Mouse (Mus musculus): Measurements from ENCODE around the gene Smg6.
"Not testable (repeated sequence)": the region's sequence is repeated elsewhere in the genome, so short reads cannot be mapped to it uniquely, and the experiment has no call there.

Smg6 gene

DNA sequence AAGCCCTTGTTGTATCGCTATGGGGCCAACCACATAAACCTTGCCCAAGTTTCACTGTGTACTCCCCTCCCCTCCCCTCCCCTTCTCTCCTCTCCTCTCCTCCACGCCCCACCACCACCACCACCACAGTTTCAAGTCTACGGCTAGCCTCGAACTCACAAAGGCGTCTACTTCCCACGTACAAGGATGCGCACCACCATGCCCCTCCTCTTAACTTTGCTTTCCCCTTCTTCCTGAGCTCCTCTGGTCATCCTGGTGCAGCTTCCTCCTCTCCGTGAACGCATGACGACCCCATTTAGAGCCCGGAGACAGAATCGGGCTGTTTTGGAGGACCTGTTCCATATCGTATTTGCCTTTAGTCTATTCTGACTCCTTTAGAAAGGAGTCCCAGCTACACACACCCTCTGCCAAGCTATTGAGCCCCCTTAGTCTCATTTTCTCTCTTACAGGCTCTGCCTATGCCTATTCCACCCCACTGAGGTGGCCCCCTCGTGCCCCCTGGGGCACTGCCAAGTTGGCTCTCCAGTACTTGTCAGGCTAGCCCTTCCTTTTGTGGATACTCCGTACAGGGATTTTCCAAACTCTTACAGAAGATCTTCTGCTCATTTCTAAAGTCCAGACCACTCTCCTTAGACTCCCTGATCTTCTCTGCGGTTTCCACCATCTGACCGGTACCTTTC, 245.7 kb downstream of the Smg6 start:
- peak; percentile 38 for DNase-seq

- DNase-seq: peak; percentile 43
Observed at GRCm38 (mm10) chr11:75172151-75173094, 246.8 kb downstream of the Smg6 start.

DNA sequence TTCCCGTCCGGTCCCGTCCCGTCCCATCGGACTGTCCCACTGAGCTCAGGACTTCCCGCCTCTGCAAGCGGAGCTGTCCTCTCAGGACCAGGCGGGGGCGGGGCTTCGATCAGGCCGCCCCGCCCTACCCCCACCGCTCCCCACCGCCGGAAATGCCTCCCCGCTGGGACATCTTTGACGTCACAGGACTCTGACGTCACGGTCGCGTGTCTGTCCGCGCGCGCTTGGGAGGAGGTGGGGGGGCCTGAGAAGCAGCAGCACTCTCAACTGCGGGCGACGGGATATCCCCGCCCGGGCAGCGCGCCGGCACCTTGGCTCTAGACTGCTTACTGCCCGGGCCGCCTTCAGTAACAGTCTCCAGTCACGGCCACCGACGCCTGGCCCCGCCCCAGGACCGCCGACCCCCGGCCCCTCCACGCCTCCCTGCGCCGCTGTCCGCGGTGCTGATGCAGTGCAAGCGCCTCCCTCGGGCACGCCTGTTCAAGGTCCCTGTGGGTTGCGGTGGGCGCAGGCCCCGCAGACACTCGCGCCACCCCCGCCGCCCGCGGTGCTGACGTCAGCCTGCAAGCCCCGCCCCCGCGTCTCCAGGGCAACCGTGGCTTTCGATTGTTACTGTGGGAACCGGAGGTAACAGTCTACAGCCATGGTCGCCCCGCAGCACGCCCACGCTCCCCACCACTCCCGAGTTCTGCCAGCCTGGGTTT, 247.6 kb downstream of the Smg6 start:
- peak; percentile 87 for DNase-seq

DNA sequence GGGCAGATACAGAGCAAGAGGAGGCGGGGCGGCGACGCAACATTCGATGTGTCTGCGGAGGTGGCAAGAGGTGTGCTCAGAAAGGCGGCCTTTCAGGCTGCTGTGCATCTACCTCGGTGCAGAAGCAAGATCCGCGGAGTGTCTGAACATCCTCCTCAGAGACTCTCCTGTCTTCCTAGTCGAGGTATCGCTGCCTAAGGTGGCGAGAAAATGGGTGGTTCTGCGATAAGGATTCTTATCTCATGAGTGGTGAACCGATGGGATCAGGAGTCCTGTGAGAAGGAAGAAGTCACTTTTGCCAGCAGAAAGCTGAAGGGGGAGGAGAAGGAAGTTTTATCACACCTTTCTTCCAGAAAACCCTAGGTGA, 248.2 kb downstream of the Smg6 start:
- DNase-seq: no peak

DNA sequence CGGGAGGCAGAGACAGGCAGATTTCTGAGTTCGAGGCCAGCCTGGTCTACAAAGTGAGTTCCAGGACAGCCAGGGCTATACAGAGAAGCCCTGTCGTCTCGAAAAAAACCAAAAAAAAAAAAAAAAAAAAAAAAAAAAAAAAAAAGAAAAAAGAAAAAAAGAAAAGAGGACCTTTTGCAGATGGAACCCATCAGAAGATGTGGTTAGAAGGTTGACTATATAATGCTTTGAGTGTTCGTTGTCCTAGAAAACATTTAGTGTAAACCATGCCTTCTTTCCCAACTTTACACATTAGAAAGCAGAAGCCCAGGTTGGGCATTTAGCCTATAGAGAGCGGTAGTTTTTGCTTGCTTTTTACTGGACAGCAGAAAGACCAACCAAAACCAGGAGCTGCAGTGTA, 249.0 kb downstream of the Smg6 start:
- DNase-seq: not testable (repeated sequence)

DNA sequence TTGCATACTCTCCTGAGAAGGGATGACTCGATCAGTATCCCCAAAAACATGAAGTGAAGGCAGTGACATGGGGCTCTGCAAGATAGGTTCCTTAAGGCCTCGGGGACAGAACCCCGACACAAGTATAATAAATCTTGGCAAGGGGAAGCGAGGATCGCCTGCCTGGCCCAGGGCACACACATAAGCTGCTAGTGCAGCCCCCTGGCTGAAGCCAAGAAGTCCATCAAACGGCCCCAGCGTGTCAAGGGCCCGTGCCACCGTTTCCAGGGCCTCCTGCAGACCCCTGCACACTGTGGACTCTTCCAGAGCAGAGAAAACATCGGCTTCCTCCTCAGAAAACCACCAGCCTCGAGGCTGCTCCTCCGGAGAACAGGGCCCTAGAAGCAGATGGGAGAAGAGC, 252.4 kb downstream of the Smg6 start:
- peak; percentile 23 for DNase-seq

DNA sequence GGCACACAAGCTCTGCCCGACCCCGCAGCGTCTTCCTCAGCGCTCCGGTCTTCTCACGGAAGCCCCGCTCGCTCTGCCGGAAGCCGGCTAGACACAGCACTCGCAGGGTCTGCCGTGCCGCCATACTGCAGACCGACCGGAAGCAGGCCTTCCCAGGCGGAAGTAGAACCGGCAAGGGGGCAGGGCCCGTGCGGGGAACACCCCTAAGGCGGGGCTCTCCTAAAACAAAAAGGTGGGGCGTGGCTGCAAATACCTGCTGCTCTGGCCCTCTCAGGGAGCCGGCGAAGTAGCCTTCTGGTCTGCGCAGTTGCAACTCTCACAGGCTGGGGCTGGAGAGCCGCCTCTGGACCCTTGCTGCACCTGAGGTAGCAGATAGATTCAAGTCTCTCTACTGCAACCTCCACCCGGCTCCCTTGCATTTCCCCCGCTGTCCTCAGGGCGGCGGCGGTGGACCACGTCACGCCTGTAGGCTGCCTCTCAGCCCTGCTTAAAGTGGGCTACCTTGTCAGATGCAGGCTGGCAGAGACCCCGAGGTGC, 253.1 kb downstream of the Smg6 start, which contains the start of gene Ovca2:
Gene Ovca2 (minus strand): TSS at position 164 of the 537 bp plus-strand sequence.
- DNase-seq: peak; percentile 85

- DNase-seq: no peak
Observed at GRCm38 (mm10) chr11:75183917-75184570, 258.4 kb downstream of the Smg6 start.

GRCm38 (mm10) chr11:75184573-75184972, 258.9 kb downstream of the Smg6 start:
- DNase-seq: no peak

- DNase-seq: no peak
Observed at GRCm38 (mm10) chr11:75184986-75185385, 259.4 kb downstream of the Smg6 start.

DNA sequence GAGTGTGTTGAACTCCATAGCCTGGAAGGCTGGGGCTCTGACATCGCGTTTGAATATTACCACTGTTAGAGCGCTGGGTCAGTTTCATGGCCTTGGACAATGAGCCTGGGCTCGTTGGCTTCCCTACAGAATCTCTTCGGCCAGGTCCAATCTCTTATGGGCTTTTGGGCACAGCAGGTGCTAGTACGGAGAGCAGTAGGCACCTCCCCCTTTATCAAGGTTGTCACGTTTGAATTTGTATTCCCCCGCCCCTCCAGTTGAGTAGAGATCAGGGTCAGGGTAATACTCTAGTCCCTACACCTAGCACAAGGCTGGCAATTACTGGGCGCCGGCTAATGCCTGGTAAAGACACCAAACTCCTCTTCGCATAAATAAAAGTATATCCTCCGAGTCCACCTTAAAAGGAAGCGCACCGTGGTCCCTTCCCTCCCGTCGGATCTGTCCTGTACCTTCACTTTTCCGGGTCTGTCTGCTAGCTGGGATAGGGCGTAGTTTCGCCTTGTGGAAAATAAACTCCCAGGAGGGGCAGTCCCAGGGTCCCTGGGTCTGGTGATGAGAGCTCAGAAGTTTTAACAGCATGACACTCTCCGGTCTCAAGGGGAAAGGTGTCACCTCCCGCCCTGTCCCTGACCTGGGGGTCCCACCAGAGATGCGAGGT, 264.2 kb downstream of the Smg6 start:
- DNase-seq: no peak

GRCm38 (mm10) chr11:75190371-75190724, 264.7 kb downstream of the Smg6 start:
- DNase-seq: peak; percentile 74

DNA sequence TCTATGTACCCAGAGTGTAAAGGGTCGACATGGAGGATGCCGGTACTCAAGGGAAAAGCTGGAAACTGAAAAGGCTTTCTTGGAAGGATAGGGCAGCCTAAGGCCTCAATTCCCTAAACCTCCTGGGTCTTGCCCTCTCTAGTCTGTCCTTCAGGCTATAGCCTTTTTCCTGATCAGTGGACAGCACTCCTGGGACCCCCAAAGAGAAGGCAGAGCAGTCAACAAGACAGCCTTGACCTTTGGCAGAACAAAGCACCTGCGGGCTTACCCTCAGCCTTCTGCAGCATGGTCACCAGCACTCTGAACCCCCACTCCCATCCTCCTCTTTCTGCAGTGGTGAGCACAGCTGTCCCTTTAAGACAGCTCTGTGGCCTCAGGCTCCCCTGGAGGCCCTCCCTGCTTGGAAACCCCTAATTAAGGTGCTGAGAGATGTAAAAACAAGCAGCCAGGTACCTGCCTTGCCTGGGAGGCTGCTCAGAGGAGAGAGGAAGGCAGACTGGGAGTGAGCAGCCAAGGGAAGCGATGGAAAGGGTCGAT, 265.4 kb downstream of the Smg6 start, which contains the start of gene Dph1:
Gene Dph1 (minus strand): TSS at position 337 of the 537 bp plus-strand sequence.
- DNase-seq: no peak

DNA sequence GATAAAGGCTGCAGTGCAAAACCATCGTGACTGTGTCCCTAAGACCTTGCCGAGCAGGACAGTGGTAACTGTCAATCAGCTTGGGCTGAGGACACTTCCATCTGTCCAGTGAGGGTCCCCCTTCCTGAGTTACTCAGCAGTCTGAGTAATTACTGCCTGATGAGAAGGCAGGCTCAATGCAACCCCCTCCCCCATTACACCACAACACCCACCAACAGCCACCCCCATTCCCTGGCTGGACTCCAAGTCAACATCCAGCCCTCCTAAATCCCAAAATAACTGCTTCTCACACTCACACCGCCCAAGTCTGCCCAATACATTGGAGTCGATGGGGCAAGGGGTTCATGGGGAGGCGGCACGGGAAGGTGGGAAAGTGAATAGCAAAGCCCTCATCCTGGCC, 266.2 kb downstream of the Smg6 start:
- DNase-seq: no peak

DNA sequence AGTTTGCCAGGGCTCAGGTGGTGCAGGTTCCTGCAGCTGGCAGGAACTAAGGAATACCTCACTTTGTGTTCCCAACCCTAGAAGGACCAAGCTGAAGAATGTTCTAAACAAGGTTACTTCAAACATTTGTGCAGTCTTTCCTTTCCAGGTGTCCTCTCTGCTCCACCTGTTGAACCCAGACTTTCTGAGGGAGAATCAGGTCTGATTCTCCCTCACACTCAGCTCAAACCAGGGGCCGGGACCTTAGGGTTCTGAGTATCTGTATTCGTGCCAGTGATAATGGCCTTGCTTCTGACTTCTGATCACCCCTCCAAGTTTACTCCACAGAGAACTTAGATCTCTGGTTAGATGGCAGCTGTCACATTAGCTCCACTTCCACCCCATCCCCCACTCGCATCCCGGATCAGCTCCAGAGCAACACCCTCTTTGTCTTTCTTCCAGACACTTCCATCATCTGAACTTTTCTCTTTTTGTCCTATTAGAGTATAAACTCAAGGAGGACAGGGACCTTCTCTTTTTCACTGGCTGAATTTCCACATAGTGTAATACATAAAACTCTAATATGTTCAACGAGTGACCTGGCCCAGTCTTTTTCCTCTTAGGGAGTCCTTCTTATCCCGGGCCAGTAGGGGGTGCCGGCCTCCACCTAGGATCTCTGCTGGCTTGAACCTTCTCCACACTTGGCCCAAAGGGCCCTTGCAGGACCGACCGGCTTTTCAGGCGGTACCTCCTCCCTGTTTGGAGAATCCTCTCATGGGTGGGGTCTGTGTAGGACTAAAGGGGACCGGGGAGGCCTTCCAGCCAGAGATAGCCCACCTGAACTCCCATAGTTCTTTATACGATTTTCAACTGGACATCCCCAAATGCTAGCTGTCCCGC, 267.0 kb downstream of the Smg6 start:
- peak; percentile 85 for DNase-seq

DNA sequence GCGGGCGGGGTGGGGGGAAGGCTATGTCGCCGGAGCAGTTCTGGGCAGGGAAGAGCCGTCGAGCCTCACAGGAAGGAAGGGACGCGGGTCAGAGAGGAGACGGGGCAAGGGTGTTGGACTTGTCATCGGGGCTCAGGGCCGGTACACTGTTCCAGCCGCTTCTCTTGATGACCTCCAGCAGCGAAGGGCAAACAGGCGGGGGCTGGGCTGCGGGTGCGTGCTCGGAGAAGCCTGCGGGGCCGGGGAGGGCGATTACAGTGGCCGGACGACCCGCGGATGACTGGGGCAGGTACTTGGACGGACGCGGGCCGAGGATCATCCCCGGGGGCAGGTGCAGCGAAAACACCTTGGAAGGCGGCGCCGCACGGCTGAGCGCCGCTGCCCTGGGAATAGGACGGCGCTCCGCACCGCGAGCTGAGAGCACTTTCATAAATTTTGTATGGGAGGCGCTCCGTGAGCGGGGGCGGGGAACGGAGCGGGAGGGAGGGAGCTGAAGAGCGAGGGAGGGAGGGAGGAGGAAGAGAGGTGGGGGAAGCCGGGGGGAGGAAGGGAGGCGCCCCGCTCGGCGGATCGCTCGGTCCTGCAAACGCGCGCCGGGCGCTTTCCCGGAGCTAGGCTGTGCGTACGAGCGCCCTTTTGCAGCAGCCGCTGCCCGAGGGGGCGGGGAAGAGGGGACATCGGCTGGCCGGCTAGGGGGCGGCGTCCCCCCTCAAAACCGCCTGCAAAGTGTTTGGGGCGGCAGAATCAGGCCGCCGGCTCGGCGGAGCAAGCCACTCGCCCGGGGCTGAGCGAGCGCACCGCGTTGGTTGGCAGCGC, 267.8 kb downstream of the Smg6 start, which contains the start of gene Rtn4rl1:
Gene Rtn4rl1 (plus strand): TSS at position 528 of the 816 bp plus-strand sequence.
- peak; percentile 80 for DNase-seq

DNA sequence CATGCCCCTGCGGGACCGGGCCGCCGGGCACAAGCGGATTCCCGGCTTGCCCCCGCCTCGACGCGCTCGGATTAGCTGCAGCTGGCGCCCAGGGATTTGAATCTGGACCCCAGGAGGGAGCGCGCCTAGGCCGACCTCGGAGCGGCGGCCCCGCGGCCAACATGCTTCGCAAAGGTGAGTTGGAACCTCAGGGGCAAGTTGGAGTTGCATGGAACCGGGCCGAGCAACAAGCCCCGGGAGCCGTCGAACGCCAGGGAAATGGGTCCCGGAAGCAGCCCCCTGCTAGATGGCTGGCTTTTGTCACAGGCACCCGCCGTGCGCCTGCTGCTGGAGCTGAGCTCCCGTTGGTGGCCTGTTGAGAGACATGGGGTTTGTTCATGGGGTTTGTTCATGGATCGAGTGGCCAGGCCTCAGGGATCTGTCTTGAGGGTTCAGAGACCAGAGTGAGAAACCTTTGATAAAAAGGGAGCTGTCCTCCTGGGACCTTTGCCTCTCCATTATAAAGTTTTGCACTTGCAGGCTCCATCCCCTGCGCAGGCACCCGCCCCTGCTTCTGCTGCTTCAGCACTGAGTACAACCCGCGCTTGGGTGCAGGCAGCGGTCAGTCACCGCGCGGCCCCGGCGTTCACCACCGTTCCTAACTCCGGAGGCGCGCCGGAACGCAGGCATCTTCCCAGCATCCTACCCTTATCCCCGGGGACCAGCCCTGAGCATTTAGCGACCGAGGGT, 268.7 kb downstream of the Smg6 start:
- DNase-seq: no peak

- peak; percentile 75 for DNase-seq
Observed at GRCm38 (mm10) chr11:75194850-75195461, 269.3 kb downstream of the Smg6 start.

All from cerebellum, adult 11 months (tissue).